Mouse (Mus musculus) kidney, adult 11 months (tissue): ENCODE results near the gene Med15.
"Not testable (repeated sequence)": the region's sequence is repeated elsewhere in the genome, so short reads cannot be mapped to it uniquely, and the experiment has no call there.

Source experiments
- DNase-seq: peaks from one replicate; pipeline ENCODE4 v3.0.0; 2022

The Med15 gene

DNA sequence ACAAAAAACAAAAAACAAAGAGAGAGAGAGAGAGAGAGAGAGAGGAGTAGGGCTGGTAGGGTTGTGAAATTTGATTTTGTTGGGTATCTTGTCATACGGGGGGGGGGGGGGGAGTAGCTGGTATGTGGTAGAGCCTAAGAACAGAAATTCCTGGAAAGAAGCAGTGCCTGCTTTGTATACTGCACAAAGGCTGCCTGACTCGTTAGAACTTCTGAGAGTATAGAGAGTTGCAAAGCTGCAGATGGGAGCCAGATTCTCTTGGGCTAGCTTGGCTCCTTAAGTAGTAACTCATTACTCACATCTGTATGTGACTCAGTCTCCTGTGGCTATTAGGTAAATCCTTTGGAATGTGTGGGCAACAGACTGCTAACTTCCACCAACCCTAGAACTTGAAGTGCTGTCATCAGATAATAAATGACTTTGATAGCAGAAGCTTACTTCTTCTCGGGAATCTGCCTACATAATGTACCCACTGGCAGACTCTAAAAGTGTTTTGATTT lies at the start of gene Med15:
Gene Med15, minus strand, starts transcription at position 51 of the 500 bp plus-strand sequence.
- DNase-seq: no peak

DNA sequence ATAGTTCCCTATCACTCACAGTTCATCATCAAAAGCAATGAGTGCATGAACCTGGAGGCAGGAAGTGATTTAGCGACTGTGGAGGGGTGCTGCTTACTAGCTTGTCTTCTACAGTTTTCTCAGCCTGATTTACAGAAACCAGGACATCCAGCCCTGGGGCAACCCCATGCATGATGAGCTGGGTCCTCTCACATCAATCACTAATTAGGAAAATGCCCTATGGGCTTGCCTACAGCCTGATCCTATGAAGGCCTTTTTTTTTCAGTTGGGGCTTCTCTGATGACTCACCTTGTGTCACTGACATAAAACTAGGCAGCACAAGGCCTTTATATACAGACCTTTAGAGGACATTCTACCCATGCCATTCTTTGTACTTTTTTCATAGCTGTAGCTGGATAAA lies 47.0 kb upstream of the Med15 start:
- DNase-seq: no peak

DNA sequence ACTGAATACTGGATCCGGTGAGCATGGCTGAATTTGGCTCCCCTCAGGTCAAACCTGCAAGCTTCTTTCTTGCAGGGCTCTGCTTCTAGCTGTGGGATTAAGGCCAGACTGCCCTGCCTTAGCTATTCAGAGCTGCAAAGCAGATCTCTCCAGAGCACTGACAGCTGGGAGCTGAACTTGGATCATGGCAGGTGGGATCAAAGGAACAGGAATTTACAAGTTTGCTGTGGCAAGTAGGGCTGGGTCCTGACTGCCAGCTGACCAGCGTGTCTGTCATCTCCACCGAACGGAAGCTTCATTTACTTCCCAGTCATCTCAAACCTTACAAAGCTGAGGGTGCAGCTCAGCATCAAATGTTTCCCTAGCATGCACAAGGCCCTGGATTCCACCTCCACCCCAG lies 45.5 kb upstream of the Med15 start:
- DNase-seq: no peak

GRCm38 (mm10) chr16:17776828-17777227 lies 44.1 kb upstream of the Med15 start:
- DNase-seq: no peak

GRCm38 (mm10) chr16:17771117-17771865 lies 38.6 kb upstream of the Med15 start:
- DNase-seq: no peak

GRCm38 (mm10) chr16:17768834-17769233 lies 36.1 kb upstream of the Med15 start:
- DNase-seq: no peak

DNA sequence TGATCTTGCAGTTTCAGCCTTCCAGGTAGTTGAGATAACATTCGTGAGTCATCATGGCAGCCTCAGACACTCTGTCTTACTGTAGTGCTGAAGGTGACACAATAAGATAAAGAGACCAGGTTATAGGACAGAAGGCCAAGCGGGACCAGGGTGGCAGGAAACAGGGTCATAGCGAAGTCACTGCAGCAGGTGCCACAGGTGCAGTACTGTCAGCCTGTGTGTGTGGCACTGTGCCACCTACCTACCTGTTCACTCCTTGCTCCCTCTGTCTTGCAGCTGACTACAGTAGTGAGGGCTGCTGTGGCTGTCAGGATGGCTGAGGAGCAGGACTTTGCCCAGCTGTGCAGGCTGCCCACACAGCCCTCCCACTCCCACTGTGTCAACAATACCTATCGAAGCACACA lies 31.4 kb upstream of the Med15 start:
- DNase-seq: no peak

DNA sequence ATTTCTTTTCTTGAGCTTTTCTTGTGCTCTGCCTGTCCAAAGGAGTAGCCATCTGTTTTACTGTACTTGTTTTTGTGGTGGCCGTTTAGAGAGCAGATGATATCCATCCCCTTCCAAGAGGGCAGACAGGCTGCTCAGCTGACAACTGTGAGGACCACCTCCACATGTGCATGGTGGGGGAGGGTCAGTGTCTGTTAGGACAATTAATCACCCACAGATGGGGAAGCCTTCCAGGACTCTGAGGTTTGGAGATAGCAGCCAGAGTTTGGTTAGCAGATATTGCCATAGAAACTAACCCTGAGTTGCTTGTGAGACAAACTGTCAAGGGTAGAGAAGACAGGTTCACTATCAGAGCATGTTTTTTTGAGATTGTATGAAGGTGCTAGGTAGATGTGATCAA lies 28.4 kb upstream of the Med15 start:
- DNase-seq: no peak

- no peak for DNase-seq
Observed at GRCm38 (mm10) chr16:17760657-17761056, 28.0 kb upstream of the Med15 start.

DNA sequence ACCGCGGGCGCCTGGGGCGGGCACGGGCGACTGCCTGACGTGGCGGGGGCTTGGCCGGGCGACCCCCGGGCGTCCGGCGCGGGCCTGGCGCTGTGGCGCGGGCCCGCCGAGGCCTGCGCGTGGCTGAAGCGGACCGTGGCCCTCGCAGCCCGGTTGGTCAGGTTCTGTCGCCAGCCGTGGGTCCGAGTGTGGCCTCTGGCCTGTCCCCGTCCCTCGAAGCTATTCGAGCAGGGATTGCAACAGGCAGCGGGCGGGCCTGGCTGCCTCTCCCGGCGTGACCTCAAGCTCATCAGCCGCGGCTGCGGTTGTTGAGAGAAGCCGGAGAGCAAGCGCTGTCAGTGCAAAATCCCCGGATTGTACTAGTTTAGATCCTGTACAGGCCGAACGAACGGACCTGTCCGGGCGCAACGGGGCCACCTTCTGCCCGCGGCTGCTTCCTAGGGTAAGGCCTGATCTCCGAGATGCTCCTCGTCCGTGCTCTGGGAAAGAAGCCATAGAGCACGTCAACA lies 27.2 kb upstream of the Med15 start:
- peak; percentile 34 for DNase-seq

DNA sequence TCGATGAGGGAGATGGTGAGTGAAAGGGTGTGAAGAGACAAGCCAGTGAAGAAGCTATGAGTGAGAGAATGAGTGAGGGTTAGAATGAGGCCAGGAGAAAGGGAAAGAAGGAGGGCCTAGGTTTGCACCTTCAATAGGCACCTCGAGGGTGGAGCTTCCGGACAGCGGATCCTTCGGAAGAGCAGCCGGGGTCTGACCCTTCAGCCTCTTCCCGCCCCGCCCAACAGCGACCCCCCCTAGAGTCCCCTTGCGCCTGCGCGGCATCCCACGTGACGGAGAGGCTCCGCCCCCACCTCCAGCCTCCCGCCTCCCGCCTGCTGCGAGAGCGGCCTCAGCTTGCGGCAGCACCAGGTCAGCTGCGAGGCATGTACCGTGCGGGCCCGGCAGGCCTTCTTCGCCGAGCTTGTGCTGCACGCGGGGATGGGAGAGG lies 26.7 kb upstream of the Med15 start, which contains the start of gene Klhl22:
Gene Klhl22, plus strand, starts transcription at position 275 of the 430 bp plus-strand sequence.
- peak; percentile 84 for DNase-seq

GRCm38 (mm10) chr16:17758902-17759301 lies 26.2 kb upstream of the Med15 start:
- peak; percentile 52 for DNase-seq

DNA sequence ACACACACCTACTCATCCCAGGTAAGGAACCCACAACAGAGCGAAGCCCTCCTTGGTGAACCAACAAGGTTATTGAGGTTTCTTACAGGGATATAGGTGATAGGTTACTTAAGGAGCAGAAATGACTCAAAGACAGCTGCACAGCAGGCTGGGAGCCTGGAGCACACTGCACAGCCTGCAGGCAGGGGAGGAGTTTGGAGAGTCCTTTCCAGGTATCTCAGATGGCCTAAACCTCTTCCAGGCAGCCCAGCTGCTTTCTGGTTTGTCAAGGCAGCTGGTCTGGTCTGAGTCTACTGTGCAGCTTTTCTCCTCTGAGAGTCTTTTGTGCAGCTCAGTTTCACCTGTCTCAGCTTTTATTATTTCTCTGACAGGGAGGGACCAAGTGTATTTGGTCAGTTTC lies 25.1 kb upstream of the Med15 start:
- DNase-seq: no peak

DNA sequence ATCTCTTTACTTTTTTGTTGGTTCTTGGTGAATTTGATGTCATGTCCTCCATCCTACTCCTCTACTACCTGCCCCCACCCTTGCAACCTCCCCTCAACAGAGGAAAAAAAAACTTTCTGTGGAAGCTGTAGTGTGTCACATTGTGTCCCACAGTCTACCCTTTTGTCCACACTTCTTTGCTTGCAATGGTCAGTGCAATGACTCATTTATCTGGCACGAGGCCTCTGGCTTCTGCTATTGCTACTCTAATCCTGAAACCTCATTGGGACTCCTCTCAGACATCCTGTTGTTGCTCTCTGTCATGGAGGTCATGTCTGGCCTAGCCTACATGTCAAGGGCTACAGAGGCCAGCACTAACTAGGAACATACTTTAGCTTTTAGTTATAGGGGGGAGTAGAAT lies 21.0 kb upstream of the Med15 start:
- no peak for DNase-seq

DNA sequence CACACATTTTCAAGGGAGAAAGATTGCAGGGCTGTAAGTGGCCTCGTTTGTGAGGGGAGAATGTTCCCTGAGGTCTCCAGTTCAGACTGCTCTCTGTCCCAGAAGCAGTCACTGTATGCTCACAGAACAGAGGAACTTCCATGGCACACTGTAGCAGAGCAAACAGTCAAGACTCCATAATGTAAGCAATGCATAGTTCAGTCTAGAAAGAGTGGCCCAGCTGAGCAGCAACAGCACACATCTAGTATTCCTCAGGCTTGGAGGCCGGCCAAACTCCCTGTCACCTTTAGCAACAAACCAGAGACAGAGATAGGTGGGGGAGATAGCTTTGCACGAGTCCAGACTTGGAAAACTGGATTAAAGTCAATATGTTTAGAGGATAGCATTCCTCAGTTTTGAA lies 20.3 kb upstream of the Med15 start:
- DNase-seq: no peak

- no peak for DNase-seq
Observed at GRCm38 (mm10) chr16:17745067-17745466, 12.4 kb upstream of the Med15 start.

DNA sequence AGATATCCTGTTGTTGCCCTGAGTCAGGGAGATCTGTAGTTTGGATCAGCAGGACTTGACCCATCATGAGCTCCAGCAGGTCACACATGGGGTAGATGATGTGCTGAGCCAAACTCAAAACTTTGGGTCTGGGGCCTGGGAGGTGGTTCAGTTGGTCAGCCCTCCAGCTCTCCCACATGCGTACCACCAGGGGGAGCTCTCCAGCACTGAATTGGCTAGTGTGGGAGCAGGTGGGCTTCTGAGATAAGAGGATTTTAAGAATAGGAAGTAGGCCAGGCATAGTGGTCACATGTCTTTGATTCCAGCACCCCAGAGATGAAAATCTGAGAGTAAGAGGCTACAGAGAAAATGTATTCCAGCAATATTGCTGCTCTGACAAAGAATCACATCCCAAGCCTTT lies 11.8 kb upstream of the Med15 start:
- DNase-seq: no peak

DNA sequence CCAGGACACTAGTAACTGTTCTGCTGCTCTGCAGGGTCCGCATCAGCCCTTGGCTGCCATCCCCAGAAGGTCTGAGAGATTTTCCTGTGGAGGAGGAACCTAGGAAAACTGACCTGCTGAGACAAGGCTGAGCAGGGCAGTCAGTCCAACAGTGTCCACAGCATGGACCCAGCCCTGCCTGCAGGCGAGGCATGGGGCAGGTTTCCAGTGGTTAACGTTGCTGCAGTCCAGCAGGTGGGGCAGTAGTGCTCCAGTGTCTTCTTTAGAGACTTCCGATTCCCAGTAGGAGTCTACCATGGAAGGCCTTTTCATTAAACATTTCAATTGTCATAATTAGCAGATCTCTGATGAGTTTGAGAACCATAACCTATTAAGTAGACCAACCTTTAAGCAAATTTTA lies 10.6 kb upstream of the Med15 start:
- peak; percentile 33 for DNase-seq

GRCm38 (mm10) chr16:17742810-17743209 lies 10.1 kb upstream of the Med15 start:
- peak; percentile 46 for DNase-seq

GRCm38 (mm10) chr16:17740080-17740479 lies 7.4 kb upstream of the Med15 start:
- DNase-seq: no peak

DNA sequence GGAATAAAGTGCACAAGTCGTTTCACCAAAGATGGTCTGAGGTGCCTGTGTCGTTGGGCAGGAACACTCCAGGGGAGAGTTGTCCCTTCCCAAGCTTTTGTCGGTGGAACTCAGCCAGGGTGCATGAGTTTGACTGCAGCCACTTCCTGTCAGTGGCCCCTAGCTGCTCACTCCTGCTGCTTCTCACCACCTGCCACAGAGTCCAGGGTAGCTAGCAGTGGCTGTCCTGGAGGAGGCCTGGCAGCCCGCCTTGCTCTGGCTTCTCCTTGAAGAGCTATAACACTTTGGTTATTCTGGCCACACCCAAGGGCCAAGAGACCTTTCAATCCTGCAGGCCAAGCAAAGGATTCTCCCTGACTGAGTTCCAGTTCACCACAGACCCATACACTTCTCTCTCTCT lies 3.5 kb upstream of the Med15 start:
- no peak for DNase-seq

GRCm38 (mm10) chr16:17734872-17735271 lies 2.2 kb upstream of the Med15 start:
- not testable (repeated sequence) for DNase-seq

- DNase-seq: no peak
Observed at GRCm38 (mm10) chr16:17733646-17734045, 955 bp upstream of the Med15 start.

DNA sequence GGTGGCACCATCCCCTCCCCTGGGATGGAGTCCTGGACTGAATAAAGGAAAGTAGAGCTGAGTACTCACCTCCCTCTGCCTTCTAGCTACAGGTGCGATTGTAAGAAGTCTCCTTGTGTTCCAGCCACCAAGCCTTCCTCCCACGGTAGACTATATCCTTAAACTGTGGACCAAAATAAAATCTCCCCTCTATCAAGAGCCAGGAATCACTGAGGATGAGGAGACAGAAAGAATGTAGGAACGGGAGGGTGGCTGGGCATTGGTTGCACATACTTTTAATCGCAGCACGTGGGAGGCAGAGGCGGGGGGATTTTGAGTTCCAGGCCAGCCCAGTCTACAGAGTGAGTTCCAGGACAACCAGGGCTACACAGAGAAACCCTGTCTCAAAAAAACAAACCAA lies 260 bp downstream of the Med15 start:
- no peak for DNase-seq

DNA sequence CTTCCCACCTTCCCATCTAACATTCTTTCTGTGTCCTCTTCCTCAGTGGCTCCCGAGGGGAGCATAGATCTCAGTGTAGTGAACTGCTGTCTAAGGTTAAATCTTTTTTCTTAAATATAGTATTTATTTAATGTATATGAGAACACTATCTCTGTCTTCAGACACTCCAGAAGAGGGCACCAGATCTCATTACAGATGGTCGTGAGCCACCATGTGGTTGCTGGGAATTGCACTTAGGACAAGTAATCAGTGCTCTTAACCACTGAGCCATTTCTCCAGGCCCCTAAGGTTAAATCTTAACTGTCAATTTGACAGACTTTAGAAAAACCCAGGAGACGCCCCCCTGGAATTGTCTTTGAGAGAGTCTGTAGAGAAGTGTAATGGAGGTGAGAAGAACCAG lies 670 bp downstream of the Med15 start:
- no peak for DNase-seq
